Mouse (Mus musculus): ENCODE measurements around the gene Mx1. TPM values are rescaled to one million over a fixed set of nuclear protein-coding genes. Genes with fewer than 3 reads are reported as not detected.

Mx1 gene
- 1 to 10 TPM; 1.5 to 2.3 TPM for total RNA-seq (2021)

- DNase-seq = no peak
Observed at GRCm38 (mm10) chr16:97462481-97463181, at the start of gene Mx1. Gene Mx1 (minus strand): TSS chr16:97462907.

DNA sequence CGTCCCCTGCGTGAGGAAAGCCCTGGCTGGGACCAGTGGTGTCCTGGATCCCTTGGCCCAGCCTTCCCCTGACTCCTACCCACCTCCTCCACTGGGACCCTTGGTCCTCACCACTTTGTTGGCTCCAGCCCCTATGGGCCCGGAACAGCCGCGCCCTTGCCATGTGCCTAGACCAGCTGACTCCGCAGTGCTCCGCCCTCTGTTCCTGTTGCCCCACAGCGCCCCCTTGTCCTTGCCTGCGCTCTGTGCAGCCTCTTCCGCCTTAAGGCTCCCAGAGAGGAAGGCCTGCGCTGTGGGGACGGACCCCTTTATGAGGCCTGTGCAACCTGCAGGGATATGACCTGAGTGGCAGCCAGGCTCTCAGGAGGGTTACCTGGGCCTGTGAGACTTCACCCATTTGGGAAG lies 49.6 kb upstream of the Mx1 start:
- no peak for DNase-seq

DNA sequence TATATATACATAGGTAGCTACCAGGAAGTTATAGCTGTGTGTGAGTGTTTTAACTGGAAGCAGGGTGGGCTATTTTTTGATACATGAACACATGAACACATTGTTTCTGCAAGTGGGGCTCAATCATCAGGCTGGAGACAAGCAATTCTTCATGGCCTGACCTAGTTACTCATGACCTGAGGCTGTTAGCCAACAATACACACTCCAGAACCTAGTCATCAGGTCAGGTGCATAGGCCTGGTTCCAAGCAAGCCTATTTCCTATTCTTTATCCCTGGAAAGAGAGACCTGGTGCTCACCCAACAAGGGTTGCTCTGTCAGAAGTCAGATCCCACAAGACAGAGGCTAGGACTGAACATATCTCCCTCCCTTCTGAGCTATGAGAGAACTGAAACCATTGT lies 48.8 kb upstream of the Mx1 start:
- DNase-seq = no peak

DNA sequence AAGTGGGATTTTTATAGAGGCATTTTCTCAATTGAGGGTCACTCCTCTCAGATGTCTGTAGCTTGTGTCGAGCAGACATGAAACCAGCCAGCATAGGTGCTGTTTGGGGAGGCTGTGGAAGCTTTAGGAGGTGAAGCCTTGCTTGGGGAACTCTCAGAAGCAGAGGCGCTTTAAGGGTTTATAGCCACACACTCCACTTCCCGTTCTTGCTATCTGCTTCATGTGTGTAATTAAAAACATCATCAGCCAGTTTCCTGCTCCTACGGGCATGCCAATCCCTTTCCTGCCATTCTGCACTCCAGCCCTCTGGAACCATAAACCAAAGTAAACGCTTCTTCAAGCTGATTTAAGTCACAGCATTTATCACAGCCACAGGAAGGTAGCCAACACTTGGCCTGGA lies 48.1 kb upstream of the Mx1 start:
- no peak for DNase-seq

GRCm38 (mm10) chr16:97507783-97508182 lies 45.1 kb upstream of the Mx1 start:
- no peak for DNase-seq

- DNase-seq = no peak
Observed at GRCm38 (mm10) chr16:97504793-97505192, 42.1 kb upstream of the Mx1 start.

DNA sequence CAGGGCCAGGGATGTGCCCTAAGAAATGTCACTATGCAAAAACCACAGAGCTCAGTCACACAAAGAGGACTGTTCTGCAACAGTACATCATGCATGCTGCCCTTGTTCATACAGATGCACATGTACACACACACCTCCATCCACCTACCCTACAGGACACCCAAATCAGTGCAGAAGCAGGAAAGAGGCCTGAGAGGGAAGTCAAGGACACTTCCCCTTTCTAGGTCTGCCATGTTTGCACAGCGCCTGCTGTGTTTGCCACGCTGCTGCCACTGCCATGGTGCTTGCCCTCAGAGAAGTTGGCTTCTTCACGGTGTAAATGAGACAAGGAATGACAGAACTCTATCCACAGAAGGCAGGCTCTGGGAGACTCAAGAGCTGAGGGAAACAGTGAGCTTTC lies 41.1 kb upstream of the Mx1 start:
- DNase-seq = no peak

- no peak for DNase-seq
Observed at GRCm38 (mm10) chr16:97500901-97501300, 38.2 kb upstream of the Mx1 start.

- DNase-seq = no peak
Observed at GRCm38 (mm10) chr16:97499450-97499849, 36.7 kb upstream of the Mx1 start.

DNA sequence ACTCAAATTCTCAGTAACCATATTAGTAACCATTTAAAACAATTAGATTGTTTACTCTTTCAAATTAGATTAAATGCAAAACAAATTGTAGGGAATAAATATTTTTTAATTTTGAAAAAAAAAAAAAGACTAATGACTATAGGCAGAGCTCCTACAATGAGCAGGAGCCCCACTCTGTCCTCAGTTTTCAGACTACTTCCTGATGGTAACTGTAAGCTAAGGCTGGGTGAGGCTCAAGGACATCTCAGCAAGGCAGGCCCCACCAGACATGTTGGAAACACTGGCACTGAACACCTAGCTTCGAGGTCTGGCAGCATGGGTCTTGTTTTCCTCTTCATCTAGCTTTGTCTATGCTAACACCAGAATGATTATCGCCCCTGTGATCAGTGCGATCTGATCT lies 35.4 kb upstream of the Mx1 start:
- no peak for DNase-seq

DNA sequence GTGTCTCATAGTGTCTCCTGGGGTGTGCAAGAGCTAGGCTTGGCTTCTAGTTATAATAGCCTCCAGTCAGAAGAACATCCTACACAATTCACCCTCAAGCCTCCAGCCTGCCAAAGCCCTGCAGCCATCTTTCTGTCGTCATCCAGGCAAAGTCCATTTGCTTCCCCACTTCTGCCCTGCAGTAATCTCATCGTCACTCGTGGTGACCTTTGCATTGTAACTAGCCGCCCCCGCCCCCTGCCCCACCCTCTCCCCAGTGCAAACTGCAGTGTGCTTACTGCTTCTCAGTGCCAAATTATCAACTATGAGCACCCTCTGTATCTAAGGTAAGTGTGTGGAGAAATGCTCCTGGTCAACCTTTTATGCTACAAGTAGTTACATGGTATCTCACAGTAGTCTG lies 35.0 kb upstream of the Mx1 start:
- no peak for DNase-seq

- no peak for DNase-seq
Observed at GRCm38 (mm10) chr16:97496026-97496425, 33.3 kb upstream of the Mx1 start.

DNA sequence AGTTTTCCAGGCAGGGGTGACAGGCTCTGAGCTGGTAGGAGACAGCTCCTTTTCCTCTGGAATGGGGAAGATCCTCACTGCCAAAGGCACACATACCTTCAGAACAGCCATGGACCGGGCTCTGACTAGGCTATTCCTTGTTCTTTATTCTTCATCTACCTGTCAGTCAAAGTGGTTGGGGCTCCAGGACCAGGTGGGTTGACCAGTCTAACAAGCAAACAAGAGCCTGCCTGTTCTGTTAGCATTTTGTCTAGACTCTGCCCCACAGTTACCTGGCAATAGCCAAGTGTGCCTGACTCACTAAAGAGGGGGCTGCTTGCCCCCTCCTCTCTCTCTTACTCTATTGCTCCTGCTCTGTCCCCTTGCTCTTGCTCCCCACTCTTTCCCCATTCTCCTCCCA lies 29.7 kb upstream of the Mx1 start:
- DNase-seq = no peak

- DNase-seq = no peak
Observed at GRCm38 (mm10) chr16:97478655-97479054, 15.9 kb upstream of the Mx1 start.

- no peak for DNase-seq
Observed at GRCm38 (mm10) chr16:97476524-97476923, 13.8 kb upstream of the Mx1 start.

GRCm38 (mm10) chr16:97475581-97475980 lies 12.9 kb upstream of the Mx1 start:
- DNase-seq = no peak

GRCm38 (mm10) chr16:97474671-97475070 lies 12.0 kb upstream of the Mx1 start:
- no peak for DNase-seq

- DNase-seq = no peak
Observed at GRCm38 (mm10) chr16:97467993-97468791, 5.5 kb upstream of the Mx1 start.

DNA sequence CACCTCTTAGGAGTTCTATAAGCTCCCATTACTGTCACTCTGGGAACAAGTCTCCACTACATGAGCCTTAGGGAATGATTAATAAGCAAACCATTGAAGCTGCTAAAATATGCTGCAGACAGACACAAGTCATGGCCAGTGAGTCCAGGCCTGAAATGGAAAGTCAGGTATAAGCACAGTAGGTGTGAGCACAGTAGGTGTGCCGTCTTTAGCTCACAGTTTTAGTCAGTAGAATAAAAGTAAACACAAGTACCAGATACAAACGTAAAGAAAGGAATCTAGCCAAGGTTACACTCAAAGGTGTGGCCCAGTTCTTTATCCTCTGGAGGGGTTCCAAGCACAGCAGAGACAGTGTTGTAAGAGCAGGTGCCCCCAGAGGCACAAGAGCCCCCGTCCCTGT lies 4.8 kb upstream of the Mx1 start:
- no peak for DNase-seq

- DNase-seq = no peak
Observed at GRCm38 (mm10) chr16:97466182-97466957, 3.7 kb upstream of the Mx1 start.

DNA sequence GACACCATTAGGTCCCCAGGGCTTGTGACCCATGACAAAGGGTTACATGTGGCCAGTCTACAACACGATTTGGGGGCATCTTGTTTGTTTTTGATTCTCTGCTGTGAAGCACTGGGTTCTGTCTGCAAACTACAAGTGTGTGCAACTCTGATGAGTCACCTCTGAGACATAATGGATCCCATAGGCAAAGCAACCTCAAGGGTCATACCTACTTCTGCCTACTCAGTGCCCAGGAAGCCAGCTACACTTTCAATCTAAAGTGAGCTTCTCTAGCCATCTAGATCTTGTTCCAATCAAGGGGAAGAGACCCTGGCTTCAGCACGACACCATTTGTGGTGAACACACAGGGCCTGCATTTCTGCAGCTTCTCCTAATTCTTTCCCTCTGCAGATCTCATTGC lies 1.4 kb downstream of the Mx1 start:
- no peak for DNase-seq

GRCm38 (mm10) chr16:97459831-97460230 lies 2.9 kb downstream of the Mx1 start:
- DNase-seq = no peak

GRCm38 (mm10) chr16:97447386-97447785 lies 15.3 kb downstream of the Mx1 start:
- DNase-seq = no peak
